ENCODE assay signal across 8 mouse cellular contexts in genomic region chr12:46818856-46819347, GRCm38 (mm10). TPM values are rescaled to one million over a fixed set of nuclear protein-coding genes. Genes with fewer than 3 reads are reported as not detected.
DNase-seq lines count a peak whose midpoint lies in the region; ATAC-seq and TF ChIP-seq lines count a peak whose summit lies in the region.

Nova1 (minus strand) TSS chr12:46818929.

- no peaks in the 10 kb centered on the region for H3K27me3 ChIP-seq in forebrain, embryonic 16.5 days (replicated peaks; ENCODE audit: control insufficient read depth, insufficient read depth, low read length)
- H3K27me3 ChIP-seq in liver, postnatal 0 days (ENCODE audit: insufficient read depth, low read length): peaks cover 42% of the 10 kb centered on the region

- peak; percentile 82 for ATAC-seq in forebrain, embryonic 16.5 days
- peak; percentile 66 for ATAC-seq in liver, postnatal 0 days
- no peak for ATAC-seq in inflammation-experienced regulatory T-cells, adult 6 months

- no peaks in the 10 kb centered on the region for H3K9me3 ChIP-seq in ES-E14 (ENCODE audit: control insufficient read depth, insufficient read depth, low read depth, low read length)
- H3K9me3 ChIP-seq in forebrain, embryonic 16.5 days (ENCODE audit: control insufficient read depth, low read length): no peaks in the 10 kb centered on the region
- H3K9me3 ChIP-seq in liver, postnatal 0 days (ENCODE audit: low read length): no peaks in the 10 kb centered on the region

- intact Hi-C loops in heart, postnatal 14 days (cut with DNase I): no loop called here

- no peak for TF ChIP-seq CTCF in liver, postnatal 0 days (IDR thresholded peaks at IDR 0.05; ENCODE audit: low read depth)

- H3K4me2 ChIP-seq in forebrain, embryonic 16.5 days (ENCODE audit: low read length): peak within 1 kb of the TSS; percentile 81
- peak within 1 kb of the TSS; percentile 83 for H3K4me2 ChIP-seq in liver, postnatal 0 days (ENCODE audit: low read depth, low read length)

- H3K27ac ChIP-seq in ES-E14 (ENCODE audit: insufficient read depth, low read depth, low read length, poor library complexity, severe bottlenecking): peak within 1 kb of the TSS; percentile 72
- peak within 1 kb of the TSS; percentile 31 for H3K27ac ChIP-seq in brown adipose tissue, adult 24 weeks (replicated peaks; ENCODE audit: low read depth, low read length)
- H3K27ac ChIP-seq in forebrain, embryonic 16.5 days (ENCODE audit: low read length): peak within 1 kb of the TSS; percentile 94
- H3K27ac ChIP-seq in liver, postnatal 0 days (ENCODE audit: low read depth): no peak within 1 kb of the TSS

- DNase-seq in ES-E14 (ENCODE audit: low read depth, low spot score): no peak
- peak; percentile 61 to 71 for DNase-seq in heart, postnatal 14 days
- peak; percentile 69 to 77 for DNase-seq in layer of hippocampus, adult 18-20 months (ENCODE audit: low spot score in 2 of 2)
- DNase-seq in liver, postnatal 0 days: peak; percentile 39
- peak; percentile 51 for DNase-seq in ovary, postnatal 14 days (ENCODE audit: low spot score)

- peak within 1 kb of the TSS; percentile 97 for H3K9ac ChIP-seq in ES-E14 (ENCODE audit: insufficient read depth, low read depth, low read length, poor library complexity, severe bottlenecking)
- peak within 1 kb of the TSS; percentile 94 for H3K9ac ChIP-seq in forebrain, embryonic 16.5 days (replicated peaks; ENCODE audit: low read depth, low read length)
- H3K9ac ChIP-seq in liver, postnatal 0 days (replicated peaks): peak within 1 kb of the TSS; percentile 38

- no peak for TF ChIP-seq EP300 in liver, postnatal 0 days (IDR thresholded peaks at IDR 0.05; ENCODE audit: low read depth)

- no peaks in the 10 kb centered on the region for H3K4me1 ChIP-seq in ES-E14 (ENCODE audit: control insufficient read depth in 2 of 2, insufficient read depth in 2 of 2, low read length in 2 of 2, poor library complexity in 1 of 2)
- H3K4me1 ChIP-seq in brown adipose tissue, adult 24 weeks (ENCODE audit: control insufficient read depth, insufficient read depth, insufficient read length, low read length): no peaks in the 10 kb centered on the region
- peaks cover 4% of the 10 kb centered on the region for H3K4me1 ChIP-seq in forebrain, embryonic 16.5 days (replicated peaks; ENCODE audit: control insufficient read depth, insufficient read depth, low read length)
- H3K4me1 ChIP-seq in liver, postnatal 0 days (ENCODE audit: insufficient read depth): peaks cover 9% of the 10 kb centered on the region

- in situ Hi-C loops in ES-E14 (cut with MboI; ENCODE audit: low sequenced_read_pairs in 2 of 2, unreplicated experiment in 2 of 2): no loop called here

- H3K36me3 ChIP-seq in ES-E14 (ENCODE audit: control insufficient read depth, insufficient read depth, low read length, poor library complexity, severe bottlenecking): no peaks in the 10 kb centered on the region
- H3K36me3 ChIP-seq in forebrain, embryonic 16.5 days (ENCODE audit: control insufficient read depth, insufficient read depth): no peaks in the 10 kb centered on the region
- H3K36me3 ChIP-seq in liver, postnatal 0 days (replicated peaks; ENCODE audit: insufficient read depth, low read length): no peaks in the 10 kb centered on the region

- H3K4me3 ChIP-seq in ES-E14 (ENCODE audit: insufficient read depth in 1 of 2, low read depth in 1 of 2, low read length in 2 of 2, poor library complexity in 1 of 2, severe bottlenecking in 1 of 2): peak within 1 kb of the TSS; percentile 72 to 97
- peak within 1 kb of the TSS; percentile 66 for H3K4me3 ChIP-seq in brown adipose tissue, adult 24 weeks (ENCODE audit: insufficient read depth, low read depth, low read length)
- peak within 1 kb of the TSS; percentile 66 for H3K4me3 ChIP-seq in forebrain, embryonic 16.5 days (replicated peaks; ENCODE audit: low read length)
- H3K4me3 ChIP-seq in liver, postnatal 0 days (ENCODE audit: low read depth, low read length): peak within 1 kb of the TSS; percentile 60

- WGBS in forebrain, embryonic 16.5 days: 0% methylated on average over 29 of the region's 68 CpGs
- WGBS in liver, postnatal 0 days (ENCODE audit: insufficient replicate concordance): 0% methylated on average over 24 of the region's 68 CpGs

TF ChIP-seq in ES-E14, 5 proteins besides CTCF, POLR2A, EP300 and RAD21:
- TF ChIP-seq ZNF384 (IDR thresholded peaks at IDR 0.05; ENCODE audit: low read depth, low read length) (no peak), ZC3H11A (IDR thresholded peaks at IDR 0.05; ENCODE audit: borderline replicate concordance, low read depth, low read length) (no peak), MAFK (IDR thresholded peaks at IDR 0.05; ENCODE audit: insufficient read depth, low read depth, low read length) (no peak), HCFC1 (IDR thresholded peaks at IDR 0.05; ENCODE audit: borderline replicate concordance, insufficient read depth, low read length) (no peak), CHD2 (IDR thresholded peaks at IDR 0.05; ENCODE audit: low read depth, low read length) (no peak)

RNA-seq across cellular contexts. Expression of gene Nova1, which starts in this region (rescaled TPM):
- 1.6 and 2.3 TPM in 2 replicates for total RNA-seq in ES-E14 (2012; rRNA removed)
- 1.0 and 3.7 TPM in 2 replicates for polyA plus RNA-seq in brown adipose tissue, adult 24 weeks (2012; ENCODE audit: insufficient read depth, insufficient read length, missing spikeins)
- 17.6 and 31.6 TPM in 2 replicates for polyA plus RNA-seq in forebrain, embryonic 16.5 days (2015; fragmentation: Nextera tagmentation; extraction: Ambion mirVana)
- total RNA-seq in heart, postnatal 14 days (2021): 1 to 10 TPM; 1.4 to 2.2 TPM
- total RNA-seq in layer of hippocampus, adult 18-20 months (2021): 10 to 100 TPM; 26.1 to 27.6 TPM
- polyA plus RNA-seq in liver, postnatal 0 days (2015; fragmentation: Nextera tagmentation; extraction: Ambion mirVana): 0.02 TPM in 1 of 2 replicates, not detected in the other
- under 1 TPM in 1 of 3 experiments, not detected in 2; 0.04 TPM for polyA plus RNA-seq in inflammation-experienced regulatory T-cells, adult 6 months (2017; shearing (Covaris generic))

Comparison
In these comparisons a context has a peak if more than half of its experiments do, and no peak if none do; other contexts are left out.
1. Peak in DNase-seq, ATAC-seq, H3K4me3 ChIP-seq, H3K9ac ChIP-seq and H3K4me2 ChIP-seq in liver, postnatal 0 days; RNA of the gene not detected or under 1 TPM.
2. H3K9ac ChIP-seq: peak in every context shown above with its lines; median percentile 97 in ES-E14; 94 in forebrain, embryonic 16.5 days; 38 in liver, postnatal 0 days.